Mouse (Mus musculus) effector memory CD4-positive, alpha-beta T cell, adult 5 months (primary cell): Measurements from ENCODE around the gene H2-Eb2. TPM values are rescaled to one million over a fixed set of nuclear protein-coding genes. Genes with fewer than 3 reads are reported as not detected.

Experiments
- polyA plus RNA-seq: library from polyadenylated mRNA; unstranded; fragments of 100-300 nt; shearing (Covaris generic); gene quantifications from one replicate; pipeline ENCODE4 v1.2.1, GENCODE M21; 2017

Gene H2-Eb2
- not detected for polyA plus RNA-seq

DNA sequence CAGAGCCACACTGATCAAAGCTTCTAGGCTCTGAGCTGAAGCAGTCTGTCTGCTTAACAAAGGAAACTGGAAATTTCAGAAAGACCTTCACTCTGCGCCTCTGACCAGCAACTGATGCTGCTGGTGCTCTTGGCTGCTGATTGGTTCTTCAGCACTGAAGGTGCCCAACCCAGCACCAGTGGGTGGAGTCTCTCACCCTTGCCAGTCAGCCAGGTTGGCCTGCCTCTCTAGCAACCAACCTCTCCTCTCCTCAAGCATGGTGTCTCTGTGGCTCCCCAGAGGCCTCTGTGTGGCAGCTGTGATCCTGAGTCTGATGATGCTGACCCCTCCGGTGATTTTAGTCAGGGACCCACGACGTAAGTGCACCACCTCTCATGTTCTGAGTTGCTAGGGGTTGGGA is at the start of gene H2-Eb2:
TSS of gene H2-Eb2 (plus strand) at position 230 of the 400 bp plus-strand sequence.

DNA sequence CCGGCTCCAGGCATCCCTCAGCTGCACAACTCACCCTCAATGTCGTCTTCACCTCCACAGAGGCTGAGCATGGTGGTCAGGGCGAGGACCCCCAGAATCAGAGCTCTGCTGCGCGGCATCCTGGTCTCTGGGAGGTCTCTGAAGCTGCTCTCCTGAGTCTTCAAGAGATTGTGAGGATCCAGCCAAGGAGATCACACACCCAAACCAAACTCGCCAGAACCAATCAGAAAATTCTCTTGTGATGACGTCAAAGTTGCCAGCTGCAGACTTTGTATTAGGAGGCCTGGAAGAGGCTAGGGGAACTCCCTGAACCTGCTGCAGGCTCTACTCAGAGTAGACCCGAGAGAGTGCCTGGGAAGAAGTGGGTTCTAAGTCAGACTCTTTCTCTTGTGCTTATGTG is 37.8 kb upstream of the H2-Eb2 start, which contains the start of gene H2-Aa:
TSS of gene H2-Aa (minus strand) at position 176 of the 400 bp plus-strand sequence.

DNA sequence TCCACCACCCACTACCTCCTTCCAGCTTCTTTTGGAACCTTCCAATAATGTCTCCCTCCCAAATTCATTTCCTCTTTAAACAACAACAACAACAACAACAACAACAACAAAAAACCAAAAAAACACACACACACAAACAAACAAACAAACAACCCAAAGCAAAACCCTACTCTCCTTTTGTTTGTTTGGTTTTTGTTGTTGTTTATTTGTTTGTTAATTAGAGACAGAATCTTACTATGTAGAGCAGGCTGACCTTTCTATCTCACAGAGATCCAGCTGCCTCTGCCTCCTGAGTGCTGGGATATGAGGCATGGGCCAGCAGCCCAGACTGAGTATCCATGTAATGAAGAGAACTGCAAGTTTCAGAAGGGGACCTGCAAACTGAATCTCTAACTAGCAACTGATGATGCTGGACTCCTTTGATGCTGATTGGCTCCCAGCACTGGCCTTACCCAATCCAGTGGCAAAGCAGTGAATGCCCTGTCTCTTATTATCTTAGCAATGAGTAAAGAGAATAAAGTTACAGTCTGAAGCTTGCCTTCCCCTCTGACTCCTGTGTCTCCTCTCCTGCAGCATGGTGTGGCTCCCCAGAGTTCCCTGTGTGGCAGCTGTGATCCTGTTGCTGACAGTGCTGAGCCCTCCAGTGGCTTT is 20.0 kb upstream of the H2-Eb2 start, which contains the start of gene H2-Eb1:
TSS of gene H2-Eb1 (plus strand) at position 488 of the 651 bp plus-strand sequence.

DNA sequence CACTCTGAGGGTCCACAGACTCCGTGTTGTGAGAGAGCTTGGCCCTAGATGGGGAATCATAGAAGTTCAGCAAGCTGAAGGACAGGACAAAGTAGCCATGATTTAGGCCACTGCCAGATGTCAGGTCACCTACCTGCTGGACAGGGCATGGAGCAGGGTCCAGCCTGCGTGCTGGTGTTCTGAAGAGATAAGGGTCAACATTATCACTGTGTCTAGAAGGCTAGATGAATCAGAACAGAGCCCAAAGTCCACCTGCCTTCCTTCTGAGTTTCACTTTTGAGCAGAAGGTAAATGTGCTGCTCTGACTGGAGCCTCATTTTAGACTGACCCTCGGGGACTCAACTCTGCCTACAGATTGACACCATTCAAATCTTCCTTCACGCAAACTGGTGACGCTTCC is 29.1 kb downstream of the H2-Eb2 start, which contains the start of gene Btnl2:
TSS of gene Btnl2 (plus strand) at position 284 of the 400 bp plus-strand sequence.

DNA sequence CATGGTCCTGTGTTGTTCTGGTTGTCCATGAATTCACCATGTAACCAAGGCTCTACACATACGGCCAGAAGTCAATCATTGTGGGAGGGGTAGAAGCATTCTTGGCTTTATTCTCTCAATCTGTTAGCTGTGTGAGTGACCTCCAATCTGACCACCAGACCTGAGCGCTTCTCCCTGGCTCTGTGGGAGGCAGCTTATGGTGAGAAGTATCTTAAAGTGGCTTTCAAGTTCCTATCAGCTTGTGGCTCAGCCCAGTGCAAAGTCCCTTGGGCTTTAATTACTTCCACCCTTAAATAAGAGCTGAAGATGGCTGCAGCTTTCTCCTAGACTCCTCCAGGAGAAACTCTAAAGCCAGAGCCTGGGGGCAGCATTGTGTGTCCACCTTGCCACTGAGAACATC is 51.4 kb downstream of the H2-Eb2 start, which contains the start of gene Btnl1:
TSS of gene Btnl1 (plus strand) at position 286 of the 400 bp plus-strand sequence.

Other genes starting within 250 kb of the H2-Eb2 start
- 6.3 TPM for gene H2-Oa, start 233.3 kb upstream of the H2-Eb2 start, polyA plus RNA-seq
- gene H2-DMa, start 206.1 kb upstream of the H2-Eb2 start, polyA plus RNA-seq = 18.9 TPM
- gene Brd2, start 203.0 kb upstream of the H2-Eb2 start, polyA plus RNA-seq = 276 TPM
- gene H2-DMb2, start 182.4 kb upstream of the H2-Eb2 start, polyA plus RNA-seq = 0.97 TPM
- not detected for gene H2-DMb1, start 172.6 kb upstream of the H2-Eb2 start, polyA plus RNA-seq
- gene Tap1, start 138.1 kb upstream of the H2-Eb2 start, polyA plus RNA-seq = 199 TPM
- gene Psmb9, start 137.9 kb upstream of the H2-Eb2 start, polyA plus RNA-seq = 260 TPM
- gene Psmb8, start 127.9 kb upstream of the H2-Eb2 start, polyA plus RNA-seq = 610 TPM
- gene Tap2, start 122.1 kb upstream of the H2-Eb2 start, polyA plus RNA-seq = 230 TPM
- gene H2-Ob, start 86.8 kb upstream of the H2-Eb2 start, polyA plus RNA-seq = 31.4 TPM
- 5.6 TPM for gene H2-Ab1, start 68.0 kb upstream of the H2-Eb2 start, polyA plus RNA-seq
- gene H2-Aa, start 37.8 kb upstream of the H2-Eb2 start, polyA plus RNA-seq = 4.3 TPM
- 1.7 TPM for gene H2-Eb1, start 19.8 kb upstream of the H2-Eb2 start, polyA plus RNA-seq
- gene Btnl2, start 29.2 kb downstream of the H2-Eb2 start, polyA plus RNA-seq = not detected
- not detected for gene Btnl1, start 51.5 kb downstream of the H2-Eb2 start, polyA plus RNA-seq
- 1.6 TPM for gene BC051142, start 73.2 kb downstream of the H2-Eb2 start, polyA plus RNA-seq
- gene Btnl4, start 151.7 kb downstream of the H2-Eb2 start, polyA plus RNA-seq = not detected
- gene Btnl6, start 191.7 kb downstream of the H2-Eb2 start, polyA plus RNA-seq = not detected
- 0.51 TPM for gene Notch4, start 238.6 kb downstream of the H2-Eb2 start, polyA plus RNA-seq